8 mouse cellular contexts compared by ENCODE assay signal in the genomic region with DNA sequence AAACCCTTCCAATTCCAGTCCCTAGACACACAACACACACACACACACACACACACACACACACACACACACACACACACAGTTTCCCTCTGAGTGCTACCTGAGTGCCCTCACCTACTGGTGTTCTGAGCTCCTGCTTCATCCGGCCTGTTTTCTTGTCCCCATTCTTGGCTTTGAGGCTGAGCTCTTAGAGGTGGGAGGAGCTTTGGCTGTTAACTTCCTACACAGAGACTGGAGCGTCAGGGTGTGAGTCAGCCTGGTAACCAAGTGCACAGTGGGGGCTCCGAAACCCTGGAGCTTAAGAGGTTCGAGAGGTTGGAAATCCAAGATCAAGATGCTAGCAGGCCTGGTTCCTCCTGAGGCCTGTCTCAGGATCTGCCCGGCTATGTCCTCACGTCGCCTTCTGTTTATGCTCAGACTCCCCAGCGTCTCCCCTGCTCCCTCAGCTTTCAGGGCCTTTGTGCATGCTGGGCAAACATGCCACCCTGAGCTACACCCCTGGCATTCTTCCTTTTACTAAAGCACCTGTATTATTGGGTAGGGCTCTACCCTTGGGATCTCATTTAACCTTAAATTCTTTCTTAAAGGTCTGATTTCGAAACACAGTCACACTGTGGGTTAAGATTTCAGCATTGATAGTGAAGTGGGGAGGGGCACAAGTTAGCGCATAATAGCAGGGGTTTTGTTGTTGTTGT. TPM values are rescaled to one million over a fixed set of nuclear protein-coding genes. Genes with fewer than 3 reads are reported as not detected.
DNase-seq lines count a peak whose midpoint lies in the region; ATAC-seq lines count a peak whose summit lies in the region.

No protein-coding gene starts in this region.

- DNase-seq in heart, adult 11 months = peak; percentile 79
- no peak for DNase-seq in heart, postnatal 14 days
- DNase-seq in NIH3T3 (ENCODE audit: low read depth) = peak; percentile 58
- peak; percentile 46 to 58 for DNase-seq in cerebellum, postnatal 36 days
- peak; percentile 72 for DNase-seq in lung, postnatal 25 days (ENCODE audit: low spot score)
- no peak for DNase-seq in kidney, postnatal 25 days

- WGBS in neural tube, embryonic 15.5 days = 67% methylated on average over 10 of the region's 10 CpGs
- WGBS in kidney, embryonic 15.5 days = 67% methylated on average over 10 of the region's 10 CpGs

- no peaks in the 10 kb centered on the region for H3K4me1 ChIP-seq in neural tube, embryonic 15.5 days
- 0 out of 2 replicates have a peak, but pooled peaks cover 2% of the 10 kb centered on the region for H3K4me1 ChIP-seq in kidney, embryonic 15.5 days

- intact Hi-C loops in heart, postnatal 14 days (cut with DNase I) = no loop called here

- no peaks in the 10 kb centered on the region for H3K9me3 ChIP-seq in neural tube, embryonic 15.5 days (replicated peaks)
- no peaks in the 10 kb centered on the region for H3K9me3 ChIP-seq in kidney, embryonic 15.5 days (replicated peaks)

- no peak overlapping the region for H3K9ac ChIP-seq in neural tube, embryonic 15.5 days (replicated peaks)
- no peak overlapping the region for H3K9ac ChIP-seq in kidney, embryonic 15.5 days

- H3K27me3 ChIP-seq in neural tube, embryonic 15.5 days (replicated peaks) = no peaks in the 10 kb centered on the region
- no peaks in the 10 kb centered on the region for H3K27me3 ChIP-seq in kidney, embryonic 15.5 days

- 0 out of 2 replicates have a peak, but pooled peaks cover 6% of the 10 kb centered on the region for H3K36me3 ChIP-seq in neural tube, embryonic 15.5 days
- 0 out of 2 replicates have a peak, but pooled peaks cover under 1% of the 10 kb centered on the region for H3K36me3 ChIP-seq in kidney, embryonic 15.5 days

- no peak overlapping the region for H3K27ac ChIP-seq in neural tube, embryonic 15.5 days (replicated peaks)
- H3K27ac ChIP-seq in kidney, embryonic 15.5 days = no peak overlapping the region

- no peak overlapping the region for H3K4me2 ChIP-seq in neural tube, embryonic 15.5 days
- H3K4me2 ChIP-seq in kidney, embryonic 15.5 days = no peak overlapping the region

- no peak overlapping the region for H3K4me3 ChIP-seq in neural tube, embryonic 15.5 days (replicated peaks)
- H3K4me3 ChIP-seq in kidney, embryonic 15.5 days (replicated peaks) = no peak overlapping the region

- no peak for ATAC-seq in neural tube, embryonic 15.5 days (ENCODE audit: low FRiP score)
- no peak for ATAC-seq in kidney, embryonic 15.5 days (replicated peaks; ENCODE audit: low FRiP score)

RNA-seq across cellular contexts. Expression of gene Rab15, which starts 45.0 kb away (rescaled TPM):
- 1 to 10 TPM in 1 of 2 experiments, under 1 TPM in 1; 0.86 to 1.8 TPM for total RNA-seq in heart, postnatal 14 days (2021)
- 43.6 and 45.8 TPM in 2 replicates for polyA plus RNA-seq in neural tube, embryonic 15.5 days (2015; fragmentation: Nextera tagmentation; extraction: Ambion mirVana)
- polyA plus RNA-seq in kidney, embryonic 15.5 days (2015; fragmentation: Nextera tagmentation; extraction: Ambion mirVana) = 10.9 and 11.1 TPM in 2 replicates

Comparison
In these comparisons a context has a peak if more than half of its experiments do, and no peak if none do; other contexts are left out.
1. DNase-seq: peak in heart, adult 11 months (single experiment), NIH3T3 (single experiment), cerebellum, postnatal 36 days (2 of 2) and lung, postnatal 25 days (single experiment); none in heart, postnatal 14 days (0 of 2) and kidney, postnatal 25 days (0 of 2).